Mouse (Mus musculus) adrenal gland, adult (tissue): ENCODE measurements around the gene Pxylp1.

Source experiments
- DNase-seq, 2 experiments: peaks; one replicate each; pipeline ENCODE4 v3.0.0; 2022 to 2023; ENCODE audit warnings: low spot score in 1 of 2; ENCODE audit not compliant: inconsistent age in 2 of 2

The Pxylp1 gene

DNA sequence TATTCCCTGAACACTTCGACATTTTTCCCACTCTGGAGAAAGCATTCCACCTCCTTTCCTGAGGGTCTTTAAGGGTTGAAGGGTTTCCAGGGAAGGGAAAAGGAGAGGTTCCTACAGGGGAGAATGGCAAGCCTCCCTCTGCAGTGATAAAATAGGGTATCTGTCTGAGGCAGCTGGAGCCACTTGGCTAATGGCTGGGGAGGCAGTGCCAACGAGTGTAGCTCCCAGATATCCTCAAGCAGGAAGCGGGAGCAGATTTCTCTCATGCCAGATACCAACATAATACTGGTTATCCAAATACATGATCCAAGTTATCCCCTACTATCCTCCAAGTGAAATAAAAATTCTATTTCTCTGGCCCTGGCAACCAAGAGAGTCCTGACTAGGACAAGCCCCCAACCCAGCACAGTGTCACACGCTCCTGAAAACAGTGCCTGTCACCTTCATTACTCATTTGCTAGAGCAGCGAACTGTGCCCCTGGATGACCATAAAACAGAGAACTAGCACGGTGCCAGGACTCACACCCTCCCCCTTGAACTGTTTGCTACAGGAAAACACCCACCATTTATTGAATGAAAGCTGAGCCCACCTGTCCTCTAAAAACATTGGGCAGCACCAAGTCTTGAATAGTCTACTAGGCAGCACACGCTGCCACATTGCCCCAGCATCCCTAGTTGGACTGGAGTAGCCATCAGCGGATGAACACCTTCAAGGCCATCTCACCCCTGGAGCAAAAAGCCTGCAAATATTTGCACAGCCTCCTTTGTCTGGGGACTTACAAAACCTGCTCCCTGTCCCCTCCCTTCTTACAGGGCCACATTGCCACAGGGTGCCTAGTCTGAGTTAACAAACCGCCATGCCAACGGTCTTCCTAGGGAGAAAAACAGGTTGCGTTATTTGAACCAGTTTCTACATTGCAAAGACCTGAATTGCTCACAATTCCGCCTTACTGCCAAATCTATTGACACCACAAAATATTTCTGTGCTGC lies 833 bp downstream of the Pxylp1 start:
- peak in 1 of 2 experiments; percentile 21 for DNase-seq

- DNase-seq, result peak in 1 of 2 experiments; percentile 25
Observed at GRCm38 (mm10) chr9:96890756-96891155, 1.7 kb downstream of the Pxylp1 start.

DNA sequence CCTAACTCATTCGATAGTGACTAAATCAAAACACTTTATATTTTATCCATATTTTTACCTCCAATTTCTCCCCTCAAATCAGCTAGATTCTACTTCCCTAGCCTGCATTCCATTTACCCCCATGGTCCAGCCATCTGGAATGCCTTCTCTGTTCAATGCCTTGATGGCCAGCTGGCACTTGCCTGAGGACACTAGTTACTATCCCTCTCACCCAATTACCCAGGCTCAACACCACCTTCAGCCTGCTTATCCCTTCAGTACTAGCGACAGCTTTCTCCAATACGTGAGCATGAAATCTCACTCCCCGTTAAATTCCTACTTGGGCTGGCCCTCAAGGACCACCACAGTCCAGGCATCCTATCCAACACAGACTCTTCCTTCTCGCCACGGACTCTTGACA lies 2.2 kb downstream of the Pxylp1 start:
- peak in 1 of 2 experiments; percentile 35 for DNase-seq

- DNase-seq, result peak; percentile 90 to 95
Observed at GRCm38 (mm10) chr9:96889345-96890021, 3.0 kb downstream of the Pxylp1 start.

DNA sequence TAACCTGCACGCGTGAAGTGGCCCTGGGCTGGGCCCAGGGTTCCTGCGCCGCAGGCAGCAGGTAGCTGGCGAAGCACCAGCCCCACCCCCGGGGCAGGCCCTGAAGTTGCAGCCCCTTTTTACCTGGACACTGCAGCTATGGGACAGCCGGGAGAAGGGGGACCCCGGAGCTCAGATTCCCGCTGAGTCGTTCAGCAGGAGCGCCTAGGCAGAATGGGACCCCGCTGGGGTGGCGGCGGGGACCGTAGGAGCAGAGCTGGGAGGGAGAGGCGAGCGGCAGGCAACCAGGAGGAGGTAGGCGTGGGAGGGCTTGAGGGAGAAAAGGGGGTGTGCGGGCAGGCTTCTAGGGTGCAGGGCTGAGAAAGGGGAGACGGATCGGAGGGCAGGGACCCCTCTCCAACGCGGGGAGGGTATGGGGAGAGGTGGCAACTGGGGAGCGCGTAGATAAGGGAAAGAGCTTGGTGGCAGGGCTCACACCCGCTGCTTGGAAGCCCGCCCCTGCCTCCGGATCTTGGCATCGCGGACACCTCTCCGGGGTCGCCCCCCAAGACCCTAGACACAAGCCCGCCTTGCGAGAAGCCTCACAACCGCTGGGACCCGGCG lies 3.6 kb downstream of the Pxylp1 start:
- DNase-seq, result peak; percentile 58 to 82

GRCm38 (mm10) chr9:96887954-96888353 lies 4.5 kb downstream of the Pxylp1 start:
- no peak for DNase-seq

- DNase-seq, result no peak
Observed at GRCm38 (mm10) chr9:96887492-96887891, 5.0 kb downstream of the Pxylp1 start.

DNA sequence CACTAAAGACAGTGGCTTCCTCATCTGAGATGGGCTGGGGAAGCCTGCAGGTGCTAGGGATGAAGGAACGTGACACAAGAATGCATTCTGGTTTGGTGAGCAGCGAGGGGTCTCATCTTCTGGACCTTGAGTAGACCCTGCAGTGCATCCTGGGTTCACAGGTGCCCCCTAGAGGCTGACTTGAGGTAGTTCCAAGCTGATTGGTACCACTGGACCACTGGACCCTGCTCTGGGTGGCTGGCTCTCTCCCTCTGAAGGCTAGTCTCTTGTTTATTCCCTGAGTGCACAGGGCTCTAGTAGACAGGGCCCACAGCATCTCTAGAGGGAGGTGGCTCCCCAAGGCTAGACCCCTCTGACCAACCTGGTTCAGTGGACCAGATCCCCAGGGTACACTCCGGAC lies 6.7 kb downstream of the Pxylp1 start:
- DNase-seq, result peak in 1 of 2 experiments; percentile 67

DNA sequence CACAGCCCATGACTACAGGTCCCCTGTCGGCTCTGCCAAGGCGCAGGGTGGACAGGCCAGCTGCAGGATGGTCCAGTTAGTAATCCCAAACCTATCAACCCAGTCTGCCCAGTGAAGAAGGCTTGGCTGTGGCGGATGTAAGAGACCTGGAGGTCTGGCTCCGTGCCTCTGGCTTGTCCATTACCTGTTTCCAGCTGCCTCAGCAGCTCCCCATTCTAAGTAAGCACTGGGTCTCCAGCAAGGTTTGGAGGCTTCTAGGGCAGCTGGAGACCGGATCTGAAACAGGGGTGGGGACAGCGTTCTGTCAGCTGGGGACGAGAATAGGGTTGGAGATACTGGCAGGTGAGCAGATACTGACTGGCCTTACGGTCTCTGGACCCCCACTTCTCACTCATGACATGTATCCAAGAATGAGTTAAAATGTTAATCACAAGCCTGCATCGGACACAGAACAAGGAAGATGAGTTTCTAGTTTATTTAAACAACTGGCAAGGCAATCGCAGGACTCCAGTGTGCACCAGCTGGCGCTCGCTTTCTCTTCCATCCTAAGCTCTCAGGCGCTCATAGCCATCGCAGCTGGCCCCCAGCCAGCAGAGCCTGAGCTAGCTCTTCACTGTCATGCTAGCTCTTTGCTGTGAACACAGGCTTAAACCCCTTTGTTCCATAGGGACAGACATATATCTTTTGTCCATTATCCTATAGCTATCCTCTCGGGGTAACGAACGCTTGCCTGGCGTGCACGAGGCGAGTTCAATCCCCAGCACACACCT lies 9.8 kb downstream of the Pxylp1 start:
- DNase-seq, result peak in 1 of 2 experiments; percentile 32

GRCm38 (mm10) chr9:96881901-96882300 lies 10.6 kb downstream of the Pxylp1 start:
- peak in 1 of 2 experiments; percentile 76 for DNase-seq

DNA sequence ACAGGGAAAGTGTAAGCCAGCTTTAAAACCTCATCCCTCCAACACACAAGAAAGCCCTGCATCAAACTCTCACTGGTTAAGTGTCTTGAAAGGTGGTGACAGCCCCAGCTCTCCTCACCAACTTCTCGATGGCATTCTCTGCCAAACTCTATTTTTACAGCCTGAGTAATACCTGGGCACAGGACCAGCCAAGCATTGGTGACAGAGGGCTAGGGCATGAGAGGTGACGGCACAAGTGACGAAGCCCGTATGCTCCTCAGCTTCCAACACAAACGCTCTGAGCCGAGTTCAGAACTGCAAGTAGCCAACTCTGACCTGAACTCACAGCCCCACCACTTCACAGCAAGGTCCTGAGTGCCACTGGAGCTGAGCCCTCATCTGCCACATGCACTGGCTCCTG lies 13.4 kb downstream of the Pxylp1 start:
- peak in 1 of 2 experiments; percentile 72 for DNase-seq

DNA sequence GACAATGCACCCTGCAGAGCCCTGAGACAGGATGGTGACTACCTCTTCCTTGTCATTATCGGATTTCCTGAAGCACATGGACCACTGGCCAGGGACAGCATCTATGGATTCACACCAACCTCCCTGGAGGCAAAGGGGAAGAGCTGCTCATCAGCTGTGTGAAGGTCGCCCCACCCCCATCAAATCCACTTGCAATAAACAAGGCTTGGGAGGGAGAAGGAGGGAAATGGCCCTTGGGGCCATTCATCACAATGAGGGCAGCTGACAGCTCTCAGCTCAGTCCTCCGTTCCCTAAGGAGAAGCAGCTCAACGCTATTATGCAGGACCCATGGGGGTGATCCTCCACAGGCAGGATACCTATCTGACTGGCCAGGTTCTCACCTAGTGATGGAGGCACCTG lies 14.0 kb downstream of the Pxylp1 start:
- DNase-seq, result no peak

GRCm38 (mm10) chr9:96875704-96876103 lies 16.8 kb downstream of the Pxylp1 start:
- DNase-seq, result no peak

DNA sequence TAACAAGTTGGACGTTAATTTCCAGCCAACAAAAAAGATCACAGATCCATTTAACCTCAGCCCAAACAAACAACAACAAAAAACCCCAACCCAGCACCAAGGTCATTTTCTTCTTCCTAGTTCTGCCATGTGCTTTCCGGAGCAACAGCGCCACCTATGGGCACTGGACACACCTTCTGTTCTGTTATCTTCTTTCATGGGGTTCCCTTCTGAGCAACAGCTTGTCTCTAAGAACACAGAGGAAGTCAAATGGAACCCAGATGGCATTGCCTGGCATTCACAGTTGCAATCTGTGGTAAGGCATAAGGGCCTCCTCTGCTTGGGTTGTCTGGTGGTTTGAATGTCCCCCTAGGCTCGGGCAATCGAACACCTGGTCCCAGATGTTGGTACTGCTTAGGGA lies 19.4 kb downstream of the Pxylp1 start:
- DNase-seq, result peak; percentile 69 to 88

DNA sequence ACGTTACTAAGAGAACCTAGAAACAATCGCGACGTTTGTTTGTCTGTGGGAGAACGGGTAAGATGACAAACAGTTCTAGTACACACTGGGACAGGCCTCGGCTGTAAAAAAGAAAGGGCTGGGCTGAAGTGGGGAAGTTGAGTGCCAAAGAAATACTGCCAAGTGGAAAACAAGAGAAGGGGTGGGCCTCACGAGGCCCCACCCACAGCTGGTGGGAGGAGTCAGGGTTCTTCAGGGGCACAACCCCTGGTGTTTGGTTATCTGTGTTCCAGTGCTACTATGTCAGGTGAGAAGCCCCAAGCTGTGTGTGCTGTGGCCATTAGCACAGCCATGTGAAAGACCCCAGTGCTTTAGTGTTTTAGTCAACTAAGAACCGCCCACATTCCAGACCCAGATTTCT lies 22.4 kb downstream of the Pxylp1 start:
- DNase-seq, result no peak

DNA sequence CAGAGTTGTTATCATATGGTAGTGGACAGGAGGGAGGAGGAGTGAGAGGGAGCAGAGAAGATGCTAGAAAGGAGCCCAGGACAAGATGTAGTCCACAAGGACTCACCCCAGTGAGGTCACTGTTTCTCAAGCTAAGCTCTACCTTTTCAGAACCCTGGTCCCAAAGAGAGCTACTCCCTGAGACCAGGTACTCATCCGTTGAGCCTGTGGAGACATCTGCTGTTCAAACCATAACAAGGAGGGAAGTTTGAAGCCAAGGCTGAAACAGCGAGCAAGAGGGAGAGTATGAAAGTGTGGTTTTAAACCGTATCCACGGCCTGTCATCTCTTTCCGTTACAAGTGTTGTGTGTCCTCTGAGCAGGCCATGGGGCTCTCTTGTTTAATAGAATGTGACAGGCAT lies 22.9 kb downstream of the Pxylp1 start:
- DNase-seq, result no peak

GRCm38 (mm10) chr9:96868546-96868945 lies 23.9 kb downstream of the Pxylp1 start:
- DNase-seq, result peak; percentile 54 to 79

DNA sequence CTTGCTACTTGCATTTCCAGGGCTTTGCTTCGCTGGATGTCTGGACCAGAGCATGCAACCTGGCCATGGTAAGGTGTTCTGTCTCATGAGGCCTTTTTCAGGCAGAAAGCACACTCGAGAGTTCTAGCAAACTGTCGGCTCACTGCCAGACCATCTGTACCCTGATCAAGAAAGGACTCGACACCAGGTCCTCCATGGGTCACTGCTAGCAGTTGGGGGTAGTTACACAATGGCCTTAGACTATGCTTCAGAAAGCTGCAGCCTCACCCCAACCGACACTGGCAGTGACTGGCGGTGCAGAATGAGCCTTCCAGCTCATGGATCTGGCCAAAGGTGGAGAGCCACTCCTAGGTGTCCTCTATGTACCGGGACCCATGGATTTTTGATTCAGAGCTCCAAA lies 25.3 kb downstream of the Pxylp1 start:
- DNase-seq, result no peak

DNA sequence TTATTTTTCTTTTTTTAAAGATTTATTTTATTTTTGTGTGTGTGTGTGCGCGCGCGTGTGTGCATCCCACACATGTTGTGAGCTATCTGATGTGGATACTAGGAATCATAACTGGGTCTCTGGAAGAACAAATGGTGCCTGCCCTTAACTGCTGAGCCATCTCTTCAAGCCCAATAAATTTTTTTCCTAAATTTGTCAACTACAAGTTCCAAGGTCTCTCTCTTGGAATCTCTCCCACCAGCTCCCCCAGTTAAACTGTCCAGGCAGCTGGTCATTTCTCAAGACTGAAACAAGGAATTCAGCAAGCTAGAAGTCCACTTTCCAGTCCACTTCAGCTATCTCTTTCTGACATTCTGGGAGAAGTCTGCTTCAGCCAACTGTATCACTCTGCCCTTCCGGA lies 26.3 kb downstream of the Pxylp1 start:
- DNase-seq, result peak in 1 of 2 experiments; percentile 77

DNA sequence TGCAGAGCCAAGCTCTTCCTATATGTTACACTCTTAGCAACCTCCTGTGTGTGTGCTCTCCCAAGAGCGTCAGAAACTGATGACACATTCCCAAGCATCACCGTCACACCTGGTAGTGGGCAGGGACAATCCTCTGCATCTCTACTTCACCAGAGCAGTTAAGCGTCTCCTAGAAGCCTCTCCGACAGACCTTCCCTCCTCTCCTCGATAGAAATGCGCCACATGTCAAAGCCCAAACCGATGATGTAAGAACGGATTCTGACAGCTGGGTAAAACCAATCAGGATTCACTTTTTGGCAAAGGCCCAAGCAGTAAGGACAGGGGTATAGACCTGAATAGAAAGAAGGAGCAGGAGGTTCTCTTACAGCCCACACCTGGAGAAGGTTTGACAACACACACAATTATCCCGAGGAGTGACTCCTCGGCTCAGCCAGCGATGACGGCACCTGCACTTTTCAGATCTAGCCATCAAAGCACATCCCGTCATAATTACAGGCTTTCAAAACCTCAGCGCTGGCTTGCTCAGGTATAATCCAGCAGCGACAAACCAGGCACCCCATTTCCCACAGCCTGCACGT lies 26.9 kb downstream of the Pxylp1 start:
- no peak for DNase-seq
